In the genomic region with DNA sequence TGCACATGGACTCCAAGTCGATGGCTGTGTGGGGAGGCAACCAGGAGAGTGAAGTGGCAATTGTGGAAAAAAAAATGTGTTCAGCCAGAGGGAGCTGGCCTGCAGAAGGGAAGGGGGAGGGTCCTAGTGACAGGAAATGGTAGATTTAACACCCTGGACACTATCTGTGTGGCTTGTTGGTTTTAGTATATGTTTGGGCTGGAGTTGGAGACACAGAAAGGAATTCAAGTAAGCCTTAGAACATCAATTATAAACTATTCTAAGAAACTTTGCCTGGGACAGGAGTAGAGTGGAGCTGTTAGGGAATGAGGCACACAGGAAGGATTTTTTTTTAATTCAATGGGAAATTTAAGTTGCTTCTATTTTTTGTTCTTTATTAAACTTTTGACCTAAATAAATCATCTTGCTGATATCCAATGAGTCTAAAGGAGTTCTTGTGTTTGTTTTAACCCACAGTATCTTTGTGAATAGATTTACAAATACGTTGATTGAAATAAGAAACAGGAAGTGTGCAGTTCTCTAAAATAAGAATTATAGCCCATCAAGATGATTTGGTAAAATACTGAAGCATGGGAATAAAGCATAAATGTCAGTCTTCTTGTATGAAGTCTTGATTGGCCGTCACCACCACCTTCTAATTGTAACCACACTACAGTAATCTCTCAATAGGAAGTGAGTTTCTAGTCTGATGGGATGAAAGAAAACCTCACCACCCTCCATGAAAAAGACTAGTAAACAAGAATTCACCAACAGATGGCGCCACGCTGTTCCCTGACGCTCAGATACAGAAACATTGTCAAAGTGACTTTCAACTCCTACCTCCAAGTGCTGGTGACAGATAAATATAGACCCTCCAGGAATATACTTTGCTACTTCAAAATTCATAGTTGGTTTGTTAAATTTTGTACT, we compare ENCODE assay signal across 11 mouse cellular contexts. TPM values are rescaled to one million over a fixed set of nuclear protein-coding genes. Genes with fewer than 3 reads are reported as not detected.
DNase-seq lines count a peak whose midpoint lies in the region; ATAC-seq and TF ChIP-seq lines count a peak whose summit lies in the region.
"Had no signal": no experiment of that assay in that cellular context is flagged by ENCODE, and none has a peak within 500 bp of the region (broad histone marks: within the 10 kb centered on the region; RNA-seq: fewer than 3 reads in every experiment).

No protein-coding gene starts in this region.

- ATAC-seq in forebrain, postnatal 0 days: no peak
- ATAC-seq in forebrain, embryonic 16.5 days: no peak
- peak; percentile 42 to 46; a peak in 2 of 4 replicates for ATAC-seq in hematopoietic stem cell, adult 5-6 weeks (replicated peaks in 1 of 2; ENCODE audit: insufficient read depth in 1 of 2, low FRiP score in 2 of 2, low TSS enrichment in 1 of 2, low read depth in 1 of 2, poor library complexity in 2 of 2, severe bottlenecking in 2 of 2)

- H3K4me3 ChIP-seq in forebrain, postnatal 0 days (ENCODE audit: low read depth, low read length): no peak overlapping the region
- no peak overlapping the region for H3K4me3 ChIP-seq in forebrain, embryonic 16.5 days (replicated peaks; ENCODE audit: low read length)
- no peak overlapping the region for H3K4me3 ChIP-seq in E14TG2a.4 (replicated peaks; ENCODE audit: low read length)
- H3K4me3 ChIP-seq: embryonic facial prominence, embryonic 12.5 days; limb, embryonic 12.5 days; myocyte had no signal

- H3K27ac ChIP-seq in forebrain, postnatal 0 days (ENCODE audit: low read depth, low read length): no peak overlapping the region
- no peak overlapping the region for H3K27ac ChIP-seq in forebrain, embryonic 16.5 days (ENCODE audit: low read length)
- H3K27ac ChIP-seq: embryonic facial prominence, embryonic 12.5 days; limb, embryonic 12.5 days had no signal

- WGBS in forebrain, postnatal 0 days: 51% methylated on average over 6 of the region's 6 CpGs
- 48% methylated on average over 6 of the region's 6 CpGs for WGBS in forebrain, embryonic 16.5 days

- no peak overlapping the region for H3K9ac ChIP-seq in forebrain, postnatal 0 days
- H3K9ac ChIP-seq in forebrain, embryonic 16.5 days (replicated peaks; ENCODE audit: low read depth, low read length): no peak overlapping the region
- H3K9ac ChIP-seq: limb, embryonic 12.5 days had no signal

- no peaks in the 10 kb centered on the region for H3K27me3 ChIP-seq in forebrain, postnatal 0 days (ENCODE audit: insufficient read depth, low read length)
- no peaks in the 10 kb centered on the region for H3K27me3 ChIP-seq in forebrain, embryonic 16.5 days (replicated peaks; ENCODE audit: control insufficient read depth, insufficient read depth, low read length)
- H3K27me3 ChIP-seq in E14TG2a.4 (ENCODE audit: insufficient read depth, low read length): no peaks in the 10 kb centered on the region
- H3K27me3 ChIP-seq: embryonic facial prominence, embryonic 12.5 days; limb, embryonic 12.5 days had no signal

- DNase-seq in forebrain, postnatal 0 days: no peak
- peak; percentile 22 to 33 for DNase-seq in left cerebral cortex, postnatal 14 days (ENCODE audit: low spot score in 2 of 2)
- DNase-seq in left cerebral cortex, postnatal 4 days: no peak
- DNase-seq in layer of hippocampus, adult 11-12 months (ENCODE audit: low spot score): no peak
- no peak for DNase-seq in Muller cell, postnatal 12 days (ENCODE audit: inconsistent ontology term)

- H3K36me3 ChIP-seq in forebrain, postnatal 0 days (ENCODE audit: insufficient read depth): no peaks in the 10 kb centered on the region
- H3K36me3 ChIP-seq in forebrain, embryonic 16.5 days (ENCODE audit: control insufficient read depth, insufficient read depth): no peaks in the 10 kb centered on the region
- H3K36me3 ChIP-seq in E14TG2a.4 (ENCODE audit: insufficient read depth, low read length): no peaks in the 10 kb centered on the region
- H3K36me3 ChIP-seq: embryonic facial prominence, embryonic 12.5 days; limb, embryonic 12.5 days had no signal

- no peaks in the 10 kb centered on the region for H3K9me3 ChIP-seq in forebrain, postnatal 0 days (ENCODE audit: low read length)
- H3K9me3 ChIP-seq in forebrain, embryonic 16.5 days (ENCODE audit: control insufficient read depth, low read length): no peaks in the 10 kb centered on the region
- H3K9me3 ChIP-seq in E14TG2a.4 (ENCODE audit: low read length): no peaks in the 10 kb centered on the region
- H3K9me3 ChIP-seq: embryonic facial prominence, embryonic 12.5 days; limb, embryonic 12.5 days had no signal

- intact Hi-C loops in left cerebral cortex, postnatal 14 days (cut with DNase I): no loop called here
- intact Hi-C loops in left cerebral cortex, postnatal 4 days (cut with DNase I): no loop called here

- 0 out of 2 replicates have a peak, but pooled peaks have one; percentile 17 for TF ChIP-seq CTCF in forebrain, postnatal 0 days (IDR thresholded peaks at IDR 0.05; ENCODE audit: low read depth)
- peak; percentile 44 for TF ChIP-seq CTCF in E14TG2a.4 (conservative IDR thresholded peaks at IDR 0.05; ENCODE audit: low read length)

- H3K4me2 ChIP-seq in forebrain, postnatal 0 days (ENCODE audit: low read depth): no peak overlapping the region
- H3K4me2 ChIP-seq in forebrain, embryonic 16.5 days (ENCODE audit: low read length): no peak overlapping the region
- H3K4me2 ChIP-seq: embryonic facial prominence, embryonic 12.5 days; limb, embryonic 12.5 days had no signal

- no peaks in the 10 kb centered on the region for H3K4me1 ChIP-seq in forebrain, postnatal 0 days (ENCODE audit: insufficient read depth)
- H3K4me1 ChIP-seq in forebrain, embryonic 16.5 days (replicated peaks; ENCODE audit: control insufficient read depth, insufficient read depth, low read length): no peaks in the 10 kb centered on the region
- no peaks in the 10 kb centered on the region for H3K4me1 ChIP-seq in E14TG2a.4 (replicated peaks; ENCODE audit: low read depth, low read length)
- H3K4me1 ChIP-seq: embryonic facial prominence, embryonic 12.5 days; limb, embryonic 12.5 days had no signal

RNA-seq across cellular contexts. Expression of a gene that starts 27.7 kb away (rescaled TPM):
- 1.4 and 1.9 TPM in 2 replicates for total RNA-seq in forebrain, postnatal 0 days (2014; rRNA removed)
- 0.62 and 0.65 TPM in 2 replicates for polyA plus RNA-seq in forebrain, postnatal 0 days (2015; fragmentation: Nextera tagmentation; extraction: Ambion mirVana)
- 1.1 and 2.8 TPM in 2 replicates for polyA plus RNA-seq in forebrain, embryonic 16.5 days (2015; fragmentation: Nextera tagmentation; extraction: Ambion mirVana)
- 1 to 10 TPM; 1.7 TPM for total RNA-seq in left cerebral cortex, postnatal 14 days (2021)
- total RNA-seq in left cerebral cortex, postnatal 4 days (2021): 1 to 10 TPM; 1.1 to 1.3 TPM
- total RNA-seq in hematopoietic stem cell, adult 5-6 weeks (2017): 0.10 TPM in 1 of 2 replicates, not detected in the other
- polyA plus RNA-seq: myocyte had no signal

Comparison
In these comparisons a context has a peak if more than half of its experiments do, and no peak if none do; other contexts are left out.
1. DNase-seq: peak in left cerebral cortex, postnatal 14 days (2 of 2); none in forebrain, postnatal 0 days (single experiment), left cerebral cortex, postnatal 4 days (single experiment), layer of hippocampus, adult 11-12 months (single experiment) and Muller cell, postnatal 12 days (single experiment).
2. ATAC-seq: peak in hematopoietic stem cell, adult 5-6 weeks (2 of 2); none in forebrain, postnatal 0 days (single experiment) and forebrain, embryonic 16.5 days (single experiment).